Mouse (Mus musculus) olfactory bulb, adult 2 months (tissue): Measurements from ENCODE around the gene Atg5.

ENCODE experiments used
- CTCF ChIP-seq: fragments of 200-500 bp; IDR thresholded peaks from 2 replicates; pipeline ENCODE4 v1.5.1; 2012; ENCODE audit warnings: low read depth, mild to moderate bottlenecking, low read length, moderate library complexity; ENCODE audit not compliant: insufficient read depth
- POLR2A ChIP-seq: fragments of 200-500 bp; IDR thresholded peaks from 2 replicates; pipeline ENCODE4 v1.6.1; 2012; ENCODE audit warnings: mild to moderate bottlenecking, low read depth, low read length, moderate library complexity; ENCODE audit not compliant: insufficient read depth

GRCm38 (mm10) chr10:44348474-44349415, 80.6 kb downstream of the Atg5 start:
- no peak for TF ChIP-seq CTCF
- TF ChIP-seq POLR2A = no peak
